Mouse (Mus musculus): ENCODE measurements around the gene Stac2. TPM values are rescaled to one million over a fixed set of nuclear protein-coding genes. Genes with fewer than 3 reads are reported as not detected.

The Stac2 gene
- polyA plus RNA-seq, 1 experiment from 2014 or later: 6.7 TPM

DNA sequence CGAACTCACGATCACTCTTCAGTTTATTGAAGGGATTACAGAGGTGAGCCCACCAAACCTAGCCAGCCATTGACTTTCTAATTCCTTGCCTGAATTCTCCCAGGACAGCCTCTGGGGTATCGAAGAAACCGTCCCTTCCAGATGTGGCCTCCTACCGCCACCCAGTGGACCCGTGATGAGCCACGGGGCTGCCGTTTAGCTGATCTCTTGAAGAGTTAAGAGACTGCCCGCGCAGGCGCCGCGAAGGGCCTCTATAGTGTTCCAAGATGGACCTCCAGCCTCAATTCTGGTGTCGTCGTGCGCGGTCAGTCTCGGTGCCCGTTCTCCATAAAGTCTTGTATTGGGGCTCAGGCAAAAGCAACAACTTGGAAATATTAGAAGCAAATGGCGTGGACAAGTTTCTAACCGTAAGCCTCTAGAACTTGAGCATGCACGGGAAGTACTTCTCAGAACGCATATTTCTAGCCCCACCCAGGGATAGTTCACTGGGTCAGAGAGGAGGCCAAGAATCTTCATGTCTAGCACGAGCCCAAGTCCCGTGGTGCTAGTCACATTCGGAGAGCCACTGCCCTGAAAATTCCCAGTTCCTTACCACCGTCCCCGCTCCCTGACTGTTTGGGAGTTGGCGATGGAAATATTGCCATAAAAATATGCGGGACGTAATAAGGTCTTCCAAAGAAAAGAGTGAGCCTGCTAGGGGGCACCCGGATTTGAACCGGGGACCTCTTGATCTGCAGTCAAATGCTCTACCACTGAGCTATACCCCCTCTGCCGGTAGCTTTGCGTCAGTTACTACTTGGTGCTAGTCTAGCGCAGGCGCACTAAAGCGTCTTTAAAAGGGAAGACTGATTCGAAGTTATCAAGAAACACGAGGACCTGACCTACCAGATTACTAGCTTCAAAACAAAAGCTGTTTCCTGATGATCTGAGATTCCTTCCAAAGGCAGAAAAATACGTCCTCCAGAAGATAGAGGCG is 65.4 kb downstream of the Stac2 start:
- ATAC-seq (ENCODE audit: low FRiP score): peak; percentile 74

DNA sequence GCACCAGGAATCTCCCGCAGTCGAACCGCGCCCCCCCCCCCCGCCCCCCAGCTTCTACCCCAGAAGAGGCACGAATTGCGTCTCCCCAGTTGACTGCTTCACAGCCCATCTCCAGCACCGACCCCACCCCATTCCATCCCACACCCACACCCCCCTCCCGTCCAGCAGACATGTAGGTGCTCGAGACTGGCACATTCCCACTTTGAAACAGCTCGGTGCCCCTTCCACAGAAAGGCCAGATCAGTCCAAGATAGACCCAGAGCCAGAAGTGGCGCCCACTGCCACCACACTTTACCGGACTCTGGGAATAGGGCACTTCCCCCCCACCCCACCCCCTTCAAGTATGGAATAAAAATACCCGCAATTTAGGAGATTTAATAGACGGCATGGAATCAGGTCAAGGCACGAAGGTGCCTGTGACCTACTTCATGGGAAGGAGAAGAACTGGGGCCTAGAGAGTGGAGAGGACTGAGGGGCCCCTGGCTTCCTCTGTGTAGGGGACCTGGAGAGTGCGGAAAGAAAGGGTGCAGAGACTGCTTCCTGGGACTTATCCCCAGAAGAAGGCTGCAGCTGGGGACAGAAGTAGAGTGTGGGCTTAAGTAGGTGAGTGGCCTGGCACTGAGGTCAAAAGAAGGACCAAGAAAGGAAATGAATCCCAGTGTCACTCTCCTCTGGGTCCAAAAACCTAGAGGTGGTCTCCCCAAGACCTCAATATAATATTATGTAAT is 66.4 kb downstream of the Stac2 start:
- H3K4me1 ChIP-seq (replicated peaks; ENCODE audit: control insufficient read depth, insufficient read depth, low read length): peaks cover 14% of the 10 kb centered on the region
- WGBS: 33% methylated on average over 15 of the region's 17 CpGs
- H3K9me3 ChIP-seq (ENCODE audit: control insufficient read depth, low read length): no peaks in the 10 kb centered on the region
- H3K27me3 ChIP-seq (ENCODE audit: control insufficient read depth, insufficient read depth, low read length): peaks cover 28% of the 10 kb centered on the region
- no peaks in the 10 kb centered on the region for H3K36me3 ChIP-seq (replicated peaks; ENCODE audit: control insufficient read depth, insufficient read depth)
- no peak overlapping the region for H3K27ac ChIP-seq
- DNase-seq (ENCODE audit: low spot score) (no peak), ATAC-seq (ENCODE audit: low FRiP score) (no peak)
- peak overlapping the region; percentile 85 for H3K4me2 ChIP-seq (replicated peaks)
- peak overlapping the region; percentile 82 for H3K4me3 ChIP-seq (replicated peaks; ENCODE audit: low read length)
- peak overlapping the region; percentile 58; the same call in 1 of the 2 replicates for H3K9ac ChIP-seq

More for the DNA sequence above, 65.4 kb downstream of the Stac2 start:
- Histone ChIP-seq H3K9me3 (ENCODE audit: control insufficient read depth, low read length) (no peaks in the 10 kb centered on the region), H3K4me1 (replicated peaks; ENCODE audit: control insufficient read depth, insufficient read depth, low read length) (peaks cover 14% of the 10 kb centered on the region), H3K27ac (peak overlapping the region; percentile 83), H3K4me3 (replicated peaks; ENCODE audit: low read length) (peak overlapping the region; percentile 82), H3K9ac (peak overlapping the region; percentile 70), H3K36me3 (replicated peaks; ENCODE audit: control insufficient read depth, insufficient read depth) (no peaks in the 10 kb centered on the region), H3K27me3 (ENCODE audit: control insufficient read depth, insufficient read depth, low read length) (peaks cover 28% of the 10 kb centered on the region), H3K4me2 (replicated peaks) (peak overlapping the region; percentile 85)
- peak; percentile 100 for DNase-seq (ENCODE audit: low spot score)
- under 1% methylated on average over 42 of the region's 42 CpGs for WGBS

Small RNA genes within 50 kb of the gene (microRNA-seq; reads per million reads assigned to microRNA genes)
- gene Gm27597: not detected

Other genes starting within 250 kb of the Stac2 start
- 38.2 and 38.8 TPM in 2 replicates for gene B230217C12Rik, start 212.7 kb downstream of the Stac2 start, polyA plus RNA-seq (2014; fragmentation: Nextera tagmentation; extraction: Ambion mirVana)
- 0.37 and 0.72 TPM in 2 replicates for gene Fbxo47, start 169.3 kb downstream of the Stac2 start, polyA plus RNA-seq (2014; fragmentation: Nextera tagmentation; extraction: Ambion mirVana)
- gene Plxdc1, start 67.0 kb downstream of the Stac2 start, polyA plus RNA-seq (2014; fragmentation: Nextera tagmentation; extraction: Ambion mirVana): 0.90 and 1.1 TPM in 2 replicates
- gene Arl5c, start 57.3 kb downstream of the Stac2 start, polyA plus RNA-seq (2014; fragmentation: Nextera tagmentation; extraction: Ambion mirVana): 6.5 and 11.0 TPM in 2 replicates
- gene Cacnb1, start 30.4 kb downstream of the Stac2 start, polyA plus RNA-seq (2014; fragmentation: Nextera tagmentation; extraction: Ambion mirVana): 40.0 and 40.3 TPM in 2 replicates
- 614 and 694 TPM in 2 replicates for gene Rpl19, start 26.8 kb downstream of the Stac2 start, polyA plus RNA-seq (2014; fragmentation: Nextera tagmentation; extraction: Ambion mirVana)
- gene Fbxl20, start 96.9 kb upstream of the Stac2 start, polyA plus RNA-seq (2014; fragmentation: Nextera tagmentation; extraction: Ambion mirVana): 18.6 and 19.1 TPM in 2 replicates
- gene Med1, start 139.8 kb upstream of the Stac2 start, polyA plus RNA-seq (2014; fragmentation: Nextera tagmentation; extraction: Ambion mirVana): 53.2 and 54.7 TPM in 2 replicates
- gene Cdk12, start 149.6 kb upstream of the Stac2 start, polyA plus RNA-seq (2014; fragmentation: Nextera tagmentation; extraction: Ambion mirVana): 7.9 and 10.3 TPM in 2 replicates

All from hindbrain, embryonic 14.5 days (tissue).